ENCODE assay signal across 8 mouse cellular contexts in the genomic region with DNA sequence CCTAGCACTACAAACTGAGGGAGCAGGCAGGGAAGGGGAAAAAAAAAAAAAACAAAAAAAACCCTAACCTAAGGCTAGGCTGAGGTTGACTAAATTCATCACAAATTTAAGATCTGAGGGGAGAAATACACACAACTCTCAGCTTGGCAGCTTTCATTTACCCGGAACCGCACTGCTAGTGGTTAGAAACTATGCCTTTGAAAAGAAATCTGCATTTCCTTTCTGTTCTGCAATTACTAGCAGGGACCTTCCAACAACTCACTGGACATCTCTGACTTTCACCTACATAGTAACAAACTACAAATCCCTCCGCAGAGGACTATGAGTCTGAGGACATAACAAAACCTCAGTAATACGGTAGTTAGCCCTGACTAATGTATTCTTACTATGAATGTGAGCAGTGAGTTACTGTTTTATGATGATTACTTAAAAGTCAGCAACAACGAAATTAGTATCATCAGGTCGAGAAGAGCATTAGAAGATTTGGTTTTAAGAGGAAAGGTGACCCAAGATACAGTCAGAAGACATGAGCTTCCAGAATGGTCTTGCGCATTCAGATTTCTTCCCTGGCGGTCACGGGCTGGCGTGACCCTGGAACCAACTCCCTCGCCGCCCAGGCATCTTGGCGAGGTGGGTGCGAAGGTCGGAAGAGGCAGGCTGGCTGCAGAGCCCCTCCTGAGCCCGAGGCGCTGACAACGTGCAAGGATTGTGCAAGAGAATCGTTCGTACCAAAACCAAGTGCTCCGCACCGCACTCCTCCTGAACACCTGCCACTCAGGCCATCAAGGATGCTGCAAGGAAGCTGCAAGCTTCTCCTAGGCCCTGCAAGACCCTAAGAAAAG. TPM values are rescaled to one million over a fixed set of nuclear protein-coding genes. Genes with fewer than 3 reads are reported as not detected.
DNase-seq lines count a peak whose midpoint lies in the region; ATAC-seq and TF ChIP-seq lines count a peak whose summit lies in the region.

No protein-coding gene starts in this region.

- H3K4me1 ChIP-seq in lung, postnatal 0 days (ENCODE audit: insufficient read depth, low read depth, low read length), result peaks cover 5% of the 10 kb centered on the region; the same call in 1 of the 2 replicates
- H3K4me1 ChIP-seq in embryonic facial prominence, embryonic 10.5 days, result peaks cover 38% of the 10 kb centered on the region
- H3K4me1 ChIP-seq in midbrain, postnatal 0 days (ENCODE audit: insufficient read depth, low read length), result peaks cover 10% of the 10 kb centered on the region; the same call in 1 of the 2 replicates

- H3K27ac ChIP-seq in lung, postnatal 0 days (ENCODE audit: low read length), result peak overlapping the region; percentile 48; the same call in 1 of the 2 replicates
- peak overlapping the region; percentile 95 for H3K27ac ChIP-seq in embryonic facial prominence, embryonic 10.5 days (replicated peaks)
- H3K27ac ChIP-seq in midbrain, postnatal 0 days (ENCODE audit: low read depth, low read length), result peak overlapping the region; percentile 97

- DNase-seq in lung, postnatal 0 days (ENCODE audit: low spot score), result no peak
- no peak for DNase-seq in lung, postnatal 4 days
- no peak for DNase-seq in embryonic facial prominence, embryonic 10.5 days (ENCODE audit: low spot score)
- peak; percentile 62 for DNase-seq in induced T-regulatory cell, adult 2 months (ENCODE audit: low read depth)
- DNase-seq in midbrain, postnatal 0 days (ENCODE audit: low spot score), result peak; percentile 33
- no peak for DNase-seq in c-Kit-positive CD71-positive TER-119-positive erythroid progenitor cells, embryonic 14.5 days (ENCODE audit: low spot score)
- DNase-seq in left cerebral cortex, postnatal 10 days (ENCODE audit: extremely low spot score in 1 of 2, low spot score in 2 of 2), result no peak
- DNase-seq in lung, adult 18-20 months, result no peak

- TF ChIP-seq EP300 in lung, postnatal 0 days (IDR thresholded peaks at IDR 0.05), result no peak

- intact Hi-C loops in left cerebral cortex, postnatal 10 days (cut with DNase I), result no loop called here

- H3K4me3 ChIP-seq in lung, postnatal 0 days (ENCODE audit: low read depth, low read length), result peak overlapping the region; percentile 64
- H3K4me3 ChIP-seq in embryonic facial prominence, embryonic 10.5 days, result peak overlapping the region; percentile 93
- peak overlapping the region; percentile 88 for H3K4me3 ChIP-seq in midbrain, postnatal 0 days (ENCODE audit: low read depth, low read length)

- no peak for TF ChIP-seq CTCF in lung, postnatal 0 days (IDR thresholded peaks at IDR 0.05)
- no peak; the same call in 1 of the 2 replicates for TF ChIP-seq CTCF in midbrain, postnatal 0 days (IDR thresholded peaks at IDR 0.05)

- no peaks in the 10 kb centered on the region for H3K36me3 ChIP-seq in lung, postnatal 0 days (ENCODE audit: insufficient read depth, low read length)
- peaks cover 34% of the 10 kb centered on the region for H3K36me3 ChIP-seq in embryonic facial prominence, embryonic 10.5 days (replicated peaks)
- no peaks in the 10 kb centered on the region for H3K36me3 ChIP-seq in midbrain, postnatal 0 days (ENCODE audit: insufficient read depth, low read length)

- ATAC-seq in lung, postnatal 0 days, result peak; percentile 9
- ATAC-seq in midbrain, postnatal 0 days (ENCODE audit: low FRiP score), result no peak

- 3% methylated on average over 20 of the region's 22 CpGs for WGBS in lung, postnatal 0 days
- WGBS in embryonic facial prominence, embryonic 10.5 days, result 7% methylated on average over 22 of the region's 22 CpGs
- 3% methylated on average over 22 of the region's 22 CpGs for WGBS in midbrain, postnatal 0 days

- peak overlapping the region; percentile 55 for H3K9ac ChIP-seq in lung, postnatal 0 days (replicated peaks; ENCODE audit: low read depth)
- H3K9ac ChIP-seq in midbrain, postnatal 0 days (replicated peaks; ENCODE audit: low read length, poor library complexity, severe bottlenecking), result peak overlapping the region; percentile 94

- no peaks in the 10 kb centered on the region for H3K9me3 ChIP-seq in lung, postnatal 0 days (ENCODE audit: low read length)
- H3K9me3 ChIP-seq in embryonic facial prominence, embryonic 10.5 days, result no peaks in the 10 kb centered on the region
- H3K9me3 ChIP-seq in midbrain, postnatal 0 days (ENCODE audit: low read length), result no peaks in the 10 kb centered on the region

- H3K27me3 ChIP-seq in lung, postnatal 0 days (replicated peaks; ENCODE audit: insufficient read depth, low read length), result no peaks in the 10 kb centered on the region
- no peaks in the 10 kb centered on the region for H3K27me3 ChIP-seq in embryonic facial prominence, embryonic 10.5 days (replicated peaks; ENCODE audit: low read depth, poor library complexity, severe bottlenecking)
- H3K27me3 ChIP-seq in midbrain, postnatal 0 days (ENCODE audit: insufficient read depth, low read length), result no peaks in the 10 kb centered on the region

- H3K4me2 ChIP-seq in lung, postnatal 0 days (replicated peaks; ENCODE audit: low read depth, low read length), result peak overlapping the region; percentile 88
- peak overlapping the region; percentile 79 for H3K4me2 ChIP-seq in midbrain, postnatal 0 days (ENCODE audit: low read depth, low read length, poor library complexity, severe bottlenecking)

RNA-seq across cellular contexts. Expression of a gene that starts 14.2 kb away (rescaled TPM):
- polyA plus RNA-seq in lung, postnatal 0 days (2015; fragmentation: Nextera tagmentation; extraction: Ambion mirVana), result 273 and 293 TPM in 2 replicates
- 667 and 713 TPM in 2 replicates for polyA plus RNA-seq in embryonic facial prominence, embryonic 10.5 days (2016; fragmentation: Nextera tagmentation; extraction: Ambion mirVana)
- 1,134 and 1,270 TPM in 2 replicates for total RNA-seq in midbrain, postnatal 0 days (2014; rRNA removed)
- 1,433 and 1,533 TPM in 2 replicates for polyA plus RNA-seq in midbrain, postnatal 0 days (2015; fragmentation: Nextera tagmentation; extraction: Ambion mirVana)
- 100 to 1,000 TPM; 642 to 649 TPM for total RNA-seq in left cerebral cortex, postnatal 10 days (2021)

RNA-seq across cellular contexts. Expression of a gene that starts 14.4 kb away (rescaled TPM):
- polyA plus RNA-seq in lung, postnatal 0 days (2015; fragmentation: Nextera tagmentation; extraction: Ambion mirVana), result 34.3 and 43.6 TPM in 2 replicates
- polyA plus RNA-seq in embryonic facial prominence, embryonic 10.5 days (2016; fragmentation: Nextera tagmentation; extraction: Ambion mirVana), result 78.3 and 84.7 TPM in 2 replicates
- 41.0 and 43.3 TPM in 2 replicates for total RNA-seq in midbrain, postnatal 0 days (2014; rRNA removed)
- polyA plus RNA-seq in midbrain, postnatal 0 days (2015; fragmentation: Nextera tagmentation; extraction: Ambion mirVana), result 60.3 and 72.4 TPM in 2 replicates
- total RNA-seq in left cerebral cortex, postnatal 10 days (2021), result 10 to 100 TPM; 35.9 to 36.3 TPM

RNA-seq across cellular contexts. Expression of a gene that starts 27.1 kb away (rescaled TPM):
- 258 and 286 TPM in 2 replicates for polyA plus RNA-seq in lung, postnatal 0 days (2015; fragmentation: Nextera tagmentation; extraction: Ambion mirVana)
- 320 and 348 TPM in 2 replicates for polyA plus RNA-seq in embryonic facial prominence, embryonic 10.5 days (2016; fragmentation: Nextera tagmentation; extraction: Ambion mirVana)
- 151 and 158 TPM in 2 replicates for total RNA-seq in midbrain, postnatal 0 days (2014; rRNA removed)
- 396 and 420 TPM in 2 replicates for polyA plus RNA-seq in midbrain, postnatal 0 days (2015; fragmentation: Nextera tagmentation; extraction: Ambion mirVana)
- total RNA-seq in left cerebral cortex, postnatal 10 days (2021), result 100 to 1,000 TPM; 141 to 145 TPM

RNA-seq across cellular contexts. Expression of a gene that starts 58.0 kb away (rescaled TPM):
- not detected in 2 replicates for polyA plus RNA-seq in lung, postnatal 0 days (2015; fragmentation: Nextera tagmentation; extraction: Ambion mirVana)
- not detected in 2 replicates for polyA plus RNA-seq in embryonic facial prominence, embryonic 10.5 days (2016; fragmentation: Nextera tagmentation; extraction: Ambion mirVana)
- not detected in 2 replicates for total RNA-seq in midbrain, postnatal 0 days (2014; rRNA removed)
- not detected in 2 replicates for polyA plus RNA-seq in midbrain, postnatal 0 days (2015; fragmentation: Nextera tagmentation; extraction: Ambion mirVana)
- total RNA-seq in left cerebral cortex, postnatal 10 days (2021), result not detected

RNA-seq across cellular contexts. Expression of a gene that starts 58.9 kb away (rescaled TPM):
- 123 and 134 TPM in 2 replicates for polyA plus RNA-seq in lung, postnatal 0 days (2015; fragmentation: Nextera tagmentation; extraction: Ambion mirVana)
- polyA plus RNA-seq in embryonic facial prominence, embryonic 10.5 days (2016; fragmentation: Nextera tagmentation; extraction: Ambion mirVana), result 208 and 209 TPM in 2 replicates
- 72.3 and 74.2 TPM in 2 replicates for total RNA-seq in midbrain, postnatal 0 days (2014; rRNA removed)
- 108 and 111 TPM in 2 replicates for polyA plus RNA-seq in midbrain, postnatal 0 days (2015; fragmentation: Nextera tagmentation; extraction: Ambion mirVana)
- 10 to 100 TPM; 84.0 to 86.7 TPM for total RNA-seq in left cerebral cortex, postnatal 10 days (2021)

Comparison
In these comparisons a context has a peak if more than half of its experiments do, and no peak if none do; other contexts are left out.
1. DNase-seq: peak in induced T-regulatory cell, adult 2 months (single experiment) and midbrain, postnatal 0 days (single experiment); none in lung, postnatal 0 days (single experiment), lung, postnatal 4 days (0 of 2), embryonic facial prominence, embryonic 10.5 days (single experiment), c-Kit-positive CD71-positive TER-119-positive erythroid progenitor cells, embryonic 14.5 days (single experiment), left cerebral cortex, postnatal 10 days (0 of 2) and lung, adult 18-20 months (0 of 2).
2. Peak in every context shown above with its lines, with median percentiles within 50 percentile points of each other: H3K27ac ChIP-seq and H3K4me3 ChIP-seq.